8 mouse cellular contexts compared by ENCODE assay signal in genomic region chr15:81859330-81860255, GRCm38 (mm10). TPM values are rescaled to one million over a fixed set of nuclear protein-coding genes. Genes with fewer than 3 reads are reported as not detected.
DNase-seq lines count a peak whose midpoint lies in the region; ATAC-seq and TF ChIP-seq lines count a peak whose summit lies in the region.

No protein-coding gene starts in this region.

- WGBS in embryonic facial prominence, embryonic 13.5 days, result under 1% methylated on average over 39 of the region's 39 CpGs
- WGBS in kidney, adult 2 months, result under 1% methylated on average over 39 of the region's 39 CpGs
- 1% methylated on average over 39 of the region's 39 CpGs for WGBS in limb, embryonic 12.5 days
- WGBS in midbrain, embryonic 15.5 days, result under 1% methylated on average over 39 of the region's 39 CpGs
- WGBS in spleen, adult 2 months, result under 1% methylated on average over 39 of the region's 39 CpGs

- TF ChIP-seq POLR2A in kidney, adult 2 months (IDR thresholded peaks at IDR 0.05; ENCODE audit: low read depth, low read length), result peak; percentile 64
- TF ChIP-seq POLR2A in spleen, adult 2 months (IDR thresholded peaks at IDR 0.05; ENCODE audit: low read depth, low read length), result no peak; the same call in 1 of the 2 replicates

- peak overlapping the region; percentile 97 for H3K27ac ChIP-seq in embryonic facial prominence, embryonic 13.5 days
- H3K27ac ChIP-seq in kidney, adult 2 months (ENCODE audit: insufficient read depth, low read depth, low read length), result peak overlapping the region; percentile 100
- H3K27ac ChIP-seq in limb, embryonic 12.5 days, result peak overlapping the region; percentile 93
- peak overlapping the region; percentile 95 for H3K27ac ChIP-seq in midbrain, embryonic 15.5 days
- peak overlapping the region; percentile 100 for H3K27ac ChIP-seq in spleen, adult 2 months (ENCODE audit: insufficient read depth, low read length)

- H3K4me2 ChIP-seq in embryonic facial prominence, embryonic 13.5 days, result peak overlapping the region; percentile 87
- H3K4me2 ChIP-seq in limb, embryonic 12.5 days, result peak overlapping the region; percentile 97
- peak overlapping the region; percentile 78 for H3K4me2 ChIP-seq in midbrain, embryonic 15.5 days

- ATAC-seq in embryonic facial prominence, embryonic 13.5 days (ENCODE audit: insufficient number of reproducible peaks, insufficient read depth, low FRiP score, low TSS enrichment, low read depth), result peak; percentile 87
- ATAC-seq in limb, embryonic 12.5 days (ENCODE audit: insufficient number of reproducible peaks, insufficient read depth, low FRiP score, low TSS enrichment, low read depth), result peak; percentile 70
- ATAC-seq in midbrain, embryonic 15.5 days (replicated peaks), result peak; percentile 83

- no peaks in the 10 kb centered on the region for H3K27me3 ChIP-seq in embryonic facial prominence, embryonic 13.5 days
- H3K27me3 ChIP-seq in kidney, adult 2 months (replicated peaks; ENCODE audit: control insufficient read depth, insufficient read depth, low read length), result no peaks in the 10 kb centered on the region
- no peaks in the 10 kb centered on the region for H3K27me3 ChIP-seq in limb, embryonic 12.5 days
- H3K27me3 ChIP-seq in midbrain, embryonic 15.5 days (replicated peaks), result no peaks in the 10 kb centered on the region
- no peaks in the 10 kb centered on the region for H3K27me3 ChIP-seq in spleen, adult 2 months (ENCODE audit: control insufficient read depth, insufficient read depth, low read length)

- H3K9ac ChIP-seq in embryonic facial prominence, embryonic 13.5 days, result peak overlapping the region; percentile 94
- H3K9ac ChIP-seq in limb, embryonic 12.5 days (replicated peaks), result peak overlapping the region; percentile 90
- H3K9ac ChIP-seq in midbrain, embryonic 15.5 days, result peak overlapping the region; percentile 30

- TF ChIP-seq CTCF in kidney, adult 2 months (conservative IDR thresholded peaks at IDR 0.05; ENCODE audit: insufficient read depth, insufficient read length, low read depth, low read length), result no peak
- TF ChIP-seq CTCF in spleen, adult 2 months (IDR thresholded peaks at IDR 0.05; ENCODE audit: extremely low read depth, insufficient read depth, insufficient read length, insufficient replicate concordance), result no peak

- H3K4me1 ChIP-seq in embryonic facial prominence, embryonic 13.5 days, result peaks cover 15% of the 10 kb centered on the region
- H3K4me1 ChIP-seq in kidney, adult 2 months (ENCODE audit: control insufficient read depth, insufficient read depth, low read length), result peaks cover 4% of the 10 kb centered on the region; the same call in 1 of the 2 replicates
- H3K4me1 ChIP-seq in limb, embryonic 12.5 days (replicated peaks), result peaks cover 9% of the 10 kb centered on the region
- H3K4me1 ChIP-seq in midbrain, embryonic 15.5 days, result peaks cover 38% of the 10 kb centered on the region
- H3K4me1 ChIP-seq in spleen, adult 2 months (ENCODE audit: control insufficient read depth, insufficient read depth, insufficient read length), result peaks cover 2% of the 10 kb centered on the region; the same call in 1 of the 2 replicates

- peak; percentile 79 to 83 for DNase-seq in urinary bladder, adult 18-20 months (ENCODE audit: low spot score in 2 of 2)
- no peak for DNase-seq in urinary bladder, postnatal 10 days (ENCODE audit: low spot score)
- DNase-seq in heart, adult 18-20 months, result peak; percentile 92 to 96
- DNase-seq in kidney, adult 2 months, result peak; percentile 97
- peak; percentile 79 to 94 for DNase-seq in spleen, adult 2 months (ENCODE audit: low read depth in 1 of 2, low spot score in 2 of 2)

- H3K36me3 ChIP-seq in embryonic facial prominence, embryonic 13.5 days, result peaks cover 9% of the 10 kb centered on the region; the same call in 1 of the 2 replicates
- no peaks in the 10 kb centered on the region; the same call in 1 of the 2 replicates for H3K36me3 ChIP-seq in kidney, adult 2 months (ENCODE audit: control insufficient read depth, insufficient read depth, low read length)
- H3K36me3 ChIP-seq in limb, embryonic 12.5 days, result peaks cover 7% of the 10 kb centered on the region
- no peaks in the 10 kb centered on the region for H3K36me3 ChIP-seq in midbrain, embryonic 15.5 days (replicated peaks)
- peaks cover 1% of the 10 kb centered on the region; the same call in 1 of the 2 replicates for H3K36me3 ChIP-seq in spleen, adult 2 months (ENCODE audit: control insufficient read depth, insufficient read depth, low read length)

- H3K9me3 ChIP-seq in embryonic facial prominence, embryonic 13.5 days, result no peaks in the 10 kb centered on the region
- H3K9me3 ChIP-seq in limb, embryonic 12.5 days, result no peaks in the 10 kb centered on the region
- H3K9me3 ChIP-seq in midbrain, embryonic 15.5 days, result no peaks in the 10 kb centered on the region

- H3K4me3 ChIP-seq in embryonic facial prominence, embryonic 13.5 days, result peak overlapping the region; percentile 89
- H3K4me3 ChIP-seq in kidney, adult 2 months (ENCODE audit: insufficient read depth, low read depth, low read length), result peak overlapping the region; percentile 87
- peak overlapping the region; percentile 87 for H3K4me3 ChIP-seq in limb, embryonic 12.5 days (replicated peaks)
- H3K4me3 ChIP-seq in midbrain, embryonic 15.5 days, result peak overlapping the region; percentile 88
- H3K4me3 ChIP-seq in spleen, adult 2 months (ENCODE audit: extremely low read depth, insufficient read depth, insufficient read length), result peak overlapping the region; percentile 76

RNA-seq across cellular contexts. Expression of gene Tob2, which starts 1.0 kb away (rescaled TPM):
- 25.6 and 26.7 TPM in 2 replicates for polyA plus RNA-seq in embryonic facial prominence, embryonic 13.5 days (2015; fragmentation: Nextera tagmentation; extraction: Ambion mirVana)
- total RNA-seq in heart, adult 18-20 months (2021), result 100 to 1,000 TPM; 103 to 127 TPM
- polyA plus RNA-seq in kidney, adult 2 months (2012; rRNA removed), result 31.6 and 40.3 TPM in 2 replicates
- 22.6 and 25.0 TPM in 2 replicates for polyA plus RNA-seq in limb, embryonic 12.5 days (2016; fragmentation: Nextera tagmentation; extraction: Ambion mirVana)
- polyA plus RNA-seq in midbrain, embryonic 15.5 days (2015; fragmentation: Nextera tagmentation; extraction: Ambion mirVana), result 16.5 and 18.5 TPM in 2 replicates
- 24.8 and 36.6 TPM in 2 replicates for polyA plus RNA-seq in spleen, adult 2 months (2012; rRNA removed)

RNA-seq across cellular contexts. Expression of gene Phf5a, which starts 12.1 kb away (rescaled TPM):
- polyA plus RNA-seq in embryonic facial prominence, embryonic 13.5 days (2015; fragmentation: Nextera tagmentation; extraction: Ambion mirVana), result 164 and 172 TPM in 2 replicates
- 10 to 100 TPM; 36.5 to 37.1 TPM for total RNA-seq in heart, adult 18-20 months (2021)
- polyA plus RNA-seq in kidney, adult 2 months (2012; rRNA removed), result 33.5 and 47.4 TPM in 2 replicates
- 147 and 168 TPM in 2 replicates for polyA plus RNA-seq in limb, embryonic 12.5 days (2016; fragmentation: Nextera tagmentation; extraction: Ambion mirVana)
- polyA plus RNA-seq in midbrain, embryonic 15.5 days (2015; fragmentation: Nextera tagmentation; extraction: Ambion mirVana), result 124 and 134 TPM in 2 replicates
- 22.7 and 29.8 TPM in 2 replicates for polyA plus RNA-seq in spleen, adult 2 months (2012; rRNA removed)

RNA-seq across cellular contexts. Expression of gene Aco2, which starts 12.5 kb away (rescaled TPM):
- polyA plus RNA-seq in embryonic facial prominence, embryonic 13.5 days (2015; fragmentation: Nextera tagmentation; extraction: Ambion mirVana), result 148 and 151 TPM in 2 replicates
- total RNA-seq in heart, adult 18-20 months (2021), result 1,000 to 10,000 TPM; 2,055 to 2,104 TPM
- polyA plus RNA-seq in kidney, adult 2 months (2012; rRNA removed), result 890 and 915 TPM in 2 replicates
- polyA plus RNA-seq in limb, embryonic 12.5 days (2016; fragmentation: Nextera tagmentation; extraction: Ambion mirVana), result 139 and 143 TPM in 2 replicates
- 265 and 271 TPM in 2 replicates for polyA plus RNA-seq in midbrain, embryonic 15.5 days (2015; fragmentation: Nextera tagmentation; extraction: Ambion mirVana)
- 68.7 and 80.4 TPM in 2 replicates for polyA plus RNA-seq in spleen, adult 2 months (2012; rRNA removed)

RNA-seq across cellular contexts. Expression of gene Tef, which starts 57.4 kb away (rescaled TPM):
- polyA plus RNA-seq in embryonic facial prominence, embryonic 13.5 days (2015; fragmentation: Nextera tagmentation; extraction: Ambion mirVana), result 29.4 and 30.3 TPM in 2 replicates
- total RNA-seq in heart, adult 18-20 months (2021), result 10 to 100 TPM; 67.5 to 73.0 TPM
- polyA plus RNA-seq in kidney, adult 2 months (2012; rRNA removed), result 121 and 131 TPM in 2 replicates
- polyA plus RNA-seq in limb, embryonic 12.5 days (2016; fragmentation: Nextera tagmentation; extraction: Ambion mirVana), result 26.1 and 27.2 TPM in 2 replicates
- polyA plus RNA-seq in midbrain, embryonic 15.5 days (2015; fragmentation: Nextera tagmentation; extraction: Ambion mirVana), result 24.0 and 25.2 TPM in 2 replicates
- 21.2 and 21.9 TPM in 2 replicates for polyA plus RNA-seq in spleen, adult 2 months (2012; rRNA removed)

Comparison
In these comparisons a context has a peak if more than half of its experiments do, and no peak if none do; other contexts are left out.
1. H3K9ac ChIP-seq: peak in every context shown above with its lines; median percentile 94 in embryonic facial prominence, embryonic 13.5 days; 90 in limb, embryonic 12.5 days; 30 in midbrain, embryonic 15.5 days.